Mouse (Mus musculus) kidney, postnatal 25 days (tissue): ENCODE results near the gene Mx1.

Experiments
- DNase-seq, 2 experiments: peaks; one replicate each; pipeline ENCODE4 v3.0.0; 2021; ENCODE audit warnings: mixed read lengths in 2 of 2

Mx1 gene

DNA sequence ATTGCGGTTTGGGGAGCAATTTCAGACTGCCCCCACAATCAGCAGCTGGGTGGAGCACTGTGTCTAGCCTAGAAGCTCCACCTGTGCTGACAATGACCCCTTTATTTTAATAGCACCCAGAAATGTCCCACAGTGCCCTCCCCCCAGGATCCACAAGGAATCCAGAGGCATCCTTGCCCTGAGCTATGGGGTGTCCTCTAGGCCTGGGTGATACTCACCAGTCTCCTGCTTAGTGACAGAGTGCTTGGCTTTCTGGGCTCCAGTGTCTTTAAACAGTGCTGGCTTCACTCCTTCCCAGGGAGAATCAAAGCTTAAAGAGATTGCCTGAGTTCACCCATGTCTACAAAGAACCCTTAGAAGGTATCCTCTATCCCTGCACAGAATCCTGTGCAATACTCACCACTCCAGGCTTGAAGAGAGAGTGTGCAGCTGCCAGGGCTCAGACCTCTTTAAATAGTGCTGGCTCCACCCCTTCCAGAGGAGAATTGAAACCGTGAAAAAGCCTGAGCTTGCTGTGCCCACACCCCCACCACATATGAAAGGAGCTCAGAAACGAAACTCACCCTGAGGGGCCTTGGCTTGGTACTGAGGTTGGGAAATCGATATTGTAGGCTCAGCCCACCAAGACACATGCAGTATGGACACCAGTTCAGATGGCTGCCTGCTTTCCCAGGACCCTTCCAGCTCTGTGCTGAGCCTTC is at the start of gene Mx1:
Mx1 (minus strand) TSS at position 427 of the 701 bp plus-strand sequence.
- no peak for DNase-seq

DNA sequence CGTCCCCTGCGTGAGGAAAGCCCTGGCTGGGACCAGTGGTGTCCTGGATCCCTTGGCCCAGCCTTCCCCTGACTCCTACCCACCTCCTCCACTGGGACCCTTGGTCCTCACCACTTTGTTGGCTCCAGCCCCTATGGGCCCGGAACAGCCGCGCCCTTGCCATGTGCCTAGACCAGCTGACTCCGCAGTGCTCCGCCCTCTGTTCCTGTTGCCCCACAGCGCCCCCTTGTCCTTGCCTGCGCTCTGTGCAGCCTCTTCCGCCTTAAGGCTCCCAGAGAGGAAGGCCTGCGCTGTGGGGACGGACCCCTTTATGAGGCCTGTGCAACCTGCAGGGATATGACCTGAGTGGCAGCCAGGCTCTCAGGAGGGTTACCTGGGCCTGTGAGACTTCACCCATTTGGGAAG is 49.6 kb upstream of the Mx1 start:
- no peak for DNase-seq

DNA sequence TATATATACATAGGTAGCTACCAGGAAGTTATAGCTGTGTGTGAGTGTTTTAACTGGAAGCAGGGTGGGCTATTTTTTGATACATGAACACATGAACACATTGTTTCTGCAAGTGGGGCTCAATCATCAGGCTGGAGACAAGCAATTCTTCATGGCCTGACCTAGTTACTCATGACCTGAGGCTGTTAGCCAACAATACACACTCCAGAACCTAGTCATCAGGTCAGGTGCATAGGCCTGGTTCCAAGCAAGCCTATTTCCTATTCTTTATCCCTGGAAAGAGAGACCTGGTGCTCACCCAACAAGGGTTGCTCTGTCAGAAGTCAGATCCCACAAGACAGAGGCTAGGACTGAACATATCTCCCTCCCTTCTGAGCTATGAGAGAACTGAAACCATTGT is 48.8 kb upstream of the Mx1 start:
- DNase-seq: no peak

GRCm38 (mm10) chr16:97510849-97511248 is 48.1 kb upstream of the Mx1 start:
- no peak for DNase-seq

DNA sequence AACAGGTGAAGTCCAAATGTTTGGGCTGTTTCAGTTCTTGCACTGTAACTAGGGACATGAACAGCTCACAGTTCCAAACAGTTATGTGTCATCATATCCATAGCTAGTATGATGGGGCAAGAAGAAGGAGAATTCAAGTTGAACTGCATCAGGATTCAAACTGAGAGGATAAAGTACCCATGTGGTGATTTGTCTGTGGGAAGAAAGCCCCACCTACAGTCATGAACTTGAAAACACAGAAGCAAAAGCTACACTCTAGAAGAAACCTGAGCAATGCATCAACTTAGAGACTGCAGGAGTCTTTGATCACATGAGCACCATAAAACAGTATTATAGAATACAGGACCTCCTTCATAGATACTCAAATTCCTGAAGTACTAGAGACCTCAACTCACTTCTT is 45.1 kb upstream of the Mx1 start:
- DNase-seq: no peak

DNA sequence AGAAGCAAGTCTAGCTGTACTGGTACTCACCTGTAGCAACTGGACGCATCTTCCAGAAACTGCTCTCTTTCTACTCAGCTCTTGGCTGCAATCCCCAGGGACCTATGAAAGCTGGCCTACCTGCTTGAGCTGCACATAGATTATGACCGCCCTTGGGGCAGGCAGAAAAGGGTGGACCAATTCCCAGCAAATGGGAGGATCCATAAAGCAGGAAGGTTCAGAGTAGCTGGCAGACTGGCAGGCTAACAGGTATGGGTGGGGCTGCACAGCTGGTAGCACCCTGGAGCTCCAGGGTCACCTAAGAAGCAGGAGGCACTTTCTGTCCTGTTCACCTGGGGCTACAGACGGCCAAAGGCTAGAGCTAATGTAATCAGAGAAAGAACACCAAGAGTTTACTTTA is 42.1 kb upstream of the Mx1 start:
- peak in 1 of 2 experiments; percentile 44 for DNase-seq

- no peak for DNase-seq
Observed at GRCm38 (mm10) chr16:97503849-97504248, 41.1 kb upstream of the Mx1 start.

DNA sequence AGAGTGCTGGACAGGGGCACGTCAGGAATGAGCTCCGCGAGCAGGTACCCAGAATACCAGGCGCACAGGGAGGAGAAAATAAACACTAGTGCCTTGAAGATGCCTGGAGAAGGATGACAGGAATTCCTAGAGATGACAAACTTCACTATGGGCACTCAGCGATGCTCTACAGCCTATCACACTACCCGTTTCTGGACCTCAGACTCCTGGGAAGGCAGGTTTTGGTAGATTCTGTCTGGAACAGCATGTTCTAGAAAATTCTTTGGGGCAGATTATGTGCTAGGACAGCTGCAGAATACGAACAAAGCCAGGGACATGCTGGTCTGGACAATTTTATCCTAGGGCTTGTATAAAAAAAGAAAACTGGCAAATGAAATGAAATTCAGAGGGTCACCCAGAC is 38.2 kb upstream of the Mx1 start:
- no peak for DNase-seq

DNA sequence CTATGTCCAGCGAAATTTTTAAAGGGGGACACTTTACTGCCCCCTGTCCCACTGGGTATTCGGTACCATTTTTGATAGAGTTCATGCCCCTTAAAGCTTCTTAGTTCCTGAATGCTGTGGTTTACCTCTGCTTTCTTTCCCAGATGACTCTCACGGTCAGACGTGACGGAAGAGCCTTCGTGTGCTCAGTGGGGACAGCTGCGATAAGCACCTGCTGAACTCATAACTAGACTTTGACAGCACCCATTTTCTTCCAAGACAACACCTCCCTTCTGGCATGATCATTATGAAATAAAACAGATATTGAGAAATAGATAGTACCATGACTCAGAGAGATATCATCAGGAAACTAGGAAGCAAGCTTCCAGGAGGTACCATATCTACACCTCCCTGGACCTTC is 36.7 kb upstream of the Mx1 start:
- DNase-seq: no peak

DNA sequence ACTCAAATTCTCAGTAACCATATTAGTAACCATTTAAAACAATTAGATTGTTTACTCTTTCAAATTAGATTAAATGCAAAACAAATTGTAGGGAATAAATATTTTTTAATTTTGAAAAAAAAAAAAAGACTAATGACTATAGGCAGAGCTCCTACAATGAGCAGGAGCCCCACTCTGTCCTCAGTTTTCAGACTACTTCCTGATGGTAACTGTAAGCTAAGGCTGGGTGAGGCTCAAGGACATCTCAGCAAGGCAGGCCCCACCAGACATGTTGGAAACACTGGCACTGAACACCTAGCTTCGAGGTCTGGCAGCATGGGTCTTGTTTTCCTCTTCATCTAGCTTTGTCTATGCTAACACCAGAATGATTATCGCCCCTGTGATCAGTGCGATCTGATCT is 35.4 kb upstream of the Mx1 start:
- DNase-seq: no peak

- DNase-seq: no peak
Observed at GRCm38 (mm10) chr16:97497682-97498081, 35.0 kb upstream of the Mx1 start.

- DNase-seq: no peak
Observed at GRCm38 (mm10) chr16:97496026-97496425, 33.3 kb upstream of the Mx1 start.

DNA sequence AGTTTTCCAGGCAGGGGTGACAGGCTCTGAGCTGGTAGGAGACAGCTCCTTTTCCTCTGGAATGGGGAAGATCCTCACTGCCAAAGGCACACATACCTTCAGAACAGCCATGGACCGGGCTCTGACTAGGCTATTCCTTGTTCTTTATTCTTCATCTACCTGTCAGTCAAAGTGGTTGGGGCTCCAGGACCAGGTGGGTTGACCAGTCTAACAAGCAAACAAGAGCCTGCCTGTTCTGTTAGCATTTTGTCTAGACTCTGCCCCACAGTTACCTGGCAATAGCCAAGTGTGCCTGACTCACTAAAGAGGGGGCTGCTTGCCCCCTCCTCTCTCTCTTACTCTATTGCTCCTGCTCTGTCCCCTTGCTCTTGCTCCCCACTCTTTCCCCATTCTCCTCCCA is 29.7 kb upstream of the Mx1 start:
- no peak for DNase-seq

GRCm38 (mm10) chr16:97478655-97479054 is 15.9 kb upstream of the Mx1 start:
- no peak for DNase-seq

DNA sequence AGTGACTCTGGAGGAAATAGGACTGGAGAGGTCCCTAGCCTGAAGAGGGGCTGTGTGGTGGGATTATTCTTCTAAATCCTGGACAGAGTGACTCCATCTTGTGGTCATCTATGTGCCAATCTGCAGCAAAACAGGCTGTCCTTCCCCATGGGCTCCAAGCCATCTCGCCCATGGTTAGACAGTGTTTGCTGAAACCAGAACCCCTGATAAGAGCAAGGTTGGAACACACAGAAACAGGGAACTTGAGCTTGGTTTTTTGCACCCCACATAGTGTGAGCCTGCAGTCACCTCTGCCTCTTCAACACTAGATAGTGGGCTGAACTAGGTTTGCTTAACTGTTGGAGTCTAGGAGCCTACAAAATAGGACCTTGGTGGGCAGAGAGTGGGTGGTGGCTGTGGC is 13.8 kb upstream of the Mx1 start:
- no peak for DNase-seq

DNA sequence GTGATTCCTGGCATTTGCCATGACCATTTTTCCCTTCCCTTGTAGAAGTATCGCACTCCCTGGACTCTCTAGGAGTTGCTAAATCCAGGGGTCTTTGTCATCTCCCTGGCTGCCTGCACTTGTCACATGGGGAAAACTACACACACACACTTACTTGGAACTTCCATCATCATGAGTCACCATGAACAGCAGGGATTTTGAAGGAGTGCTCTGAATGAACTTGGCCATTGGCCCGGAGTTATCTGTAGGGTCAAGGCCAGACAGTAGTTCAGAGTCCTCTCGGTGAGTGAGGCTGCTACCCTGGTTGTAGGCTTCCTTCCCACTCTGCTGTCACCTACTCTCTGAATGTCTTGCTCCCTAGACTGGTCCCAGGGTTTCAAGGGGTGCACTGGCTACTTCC is 12.9 kb upstream of the Mx1 start:
- no peak for DNase-seq

- DNase-seq: no peak
Observed at GRCm38 (mm10) chr16:97474671-97475070, 12.0 kb upstream of the Mx1 start.

DNA sequence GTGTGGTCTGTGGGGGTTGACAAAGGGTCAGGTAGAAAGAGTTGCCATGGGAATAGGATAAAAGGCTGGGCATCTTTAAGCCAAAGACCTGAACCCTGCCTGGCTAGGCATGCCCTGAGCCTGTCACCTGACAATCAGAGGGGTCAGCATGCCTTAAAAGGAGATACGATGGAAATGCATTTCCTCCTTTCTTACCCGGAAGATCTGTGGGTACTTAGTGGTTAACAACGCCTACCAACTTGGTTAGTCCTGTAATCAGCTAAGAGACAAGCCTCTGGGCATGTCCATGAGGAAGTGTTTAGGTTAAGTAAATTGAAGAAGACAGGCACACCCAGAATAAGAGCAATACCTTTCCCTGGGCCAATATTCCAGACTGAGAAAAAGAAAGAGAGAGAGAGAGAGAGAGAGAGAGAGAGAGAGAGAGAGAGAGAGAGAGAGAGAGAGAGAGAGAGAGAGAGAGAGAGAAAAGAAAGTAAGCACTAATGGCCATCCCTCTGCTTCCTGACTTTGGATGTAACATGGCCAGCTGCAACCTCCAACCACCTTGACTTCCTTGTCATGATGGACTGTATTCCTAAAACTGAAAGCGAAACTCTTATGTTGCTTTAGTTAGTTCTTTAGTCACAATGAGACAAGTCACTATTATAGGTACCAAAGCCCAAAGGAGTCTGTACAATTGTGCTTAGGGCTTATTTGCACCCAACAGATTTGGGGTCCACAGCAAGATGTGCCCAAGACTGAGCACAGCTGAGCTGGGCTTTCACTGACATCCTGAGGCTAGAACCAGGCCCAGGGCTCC is 5.5 kb upstream of the Mx1 start:
- no peak for DNase-seq

DNA sequence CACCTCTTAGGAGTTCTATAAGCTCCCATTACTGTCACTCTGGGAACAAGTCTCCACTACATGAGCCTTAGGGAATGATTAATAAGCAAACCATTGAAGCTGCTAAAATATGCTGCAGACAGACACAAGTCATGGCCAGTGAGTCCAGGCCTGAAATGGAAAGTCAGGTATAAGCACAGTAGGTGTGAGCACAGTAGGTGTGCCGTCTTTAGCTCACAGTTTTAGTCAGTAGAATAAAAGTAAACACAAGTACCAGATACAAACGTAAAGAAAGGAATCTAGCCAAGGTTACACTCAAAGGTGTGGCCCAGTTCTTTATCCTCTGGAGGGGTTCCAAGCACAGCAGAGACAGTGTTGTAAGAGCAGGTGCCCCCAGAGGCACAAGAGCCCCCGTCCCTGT is 4.8 kb upstream of the Mx1 start:
- DNase-seq: no peak

GRCm38 (mm10) chr16:97466182-97466957 is 3.7 kb upstream of the Mx1 start:
- no peak for DNase-seq

DNA sequence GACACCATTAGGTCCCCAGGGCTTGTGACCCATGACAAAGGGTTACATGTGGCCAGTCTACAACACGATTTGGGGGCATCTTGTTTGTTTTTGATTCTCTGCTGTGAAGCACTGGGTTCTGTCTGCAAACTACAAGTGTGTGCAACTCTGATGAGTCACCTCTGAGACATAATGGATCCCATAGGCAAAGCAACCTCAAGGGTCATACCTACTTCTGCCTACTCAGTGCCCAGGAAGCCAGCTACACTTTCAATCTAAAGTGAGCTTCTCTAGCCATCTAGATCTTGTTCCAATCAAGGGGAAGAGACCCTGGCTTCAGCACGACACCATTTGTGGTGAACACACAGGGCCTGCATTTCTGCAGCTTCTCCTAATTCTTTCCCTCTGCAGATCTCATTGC is 1.4 kb downstream of the Mx1 start:
- DNase-seq: no peak

DNA sequence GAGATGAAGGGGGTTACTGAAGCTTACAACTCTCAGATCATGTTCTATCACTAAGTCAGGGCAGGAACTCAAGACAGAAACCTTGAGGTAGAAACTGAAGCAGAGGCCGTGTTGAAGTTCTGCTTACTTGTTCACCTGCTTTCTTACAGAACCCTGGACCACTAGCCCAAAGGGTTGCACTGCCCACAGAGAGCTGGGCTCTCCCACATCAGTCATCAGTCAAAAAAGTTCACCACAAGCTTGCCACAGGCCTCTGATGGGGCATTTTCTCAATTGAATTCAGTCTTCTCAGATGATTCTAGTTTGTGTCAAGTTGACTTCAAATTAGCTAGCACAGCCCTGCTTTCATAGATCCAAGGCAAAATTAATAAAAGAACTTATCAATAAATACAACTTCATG is 2.9 kb downstream of the Mx1 start:
- DNase-seq: no peak

DNA sequence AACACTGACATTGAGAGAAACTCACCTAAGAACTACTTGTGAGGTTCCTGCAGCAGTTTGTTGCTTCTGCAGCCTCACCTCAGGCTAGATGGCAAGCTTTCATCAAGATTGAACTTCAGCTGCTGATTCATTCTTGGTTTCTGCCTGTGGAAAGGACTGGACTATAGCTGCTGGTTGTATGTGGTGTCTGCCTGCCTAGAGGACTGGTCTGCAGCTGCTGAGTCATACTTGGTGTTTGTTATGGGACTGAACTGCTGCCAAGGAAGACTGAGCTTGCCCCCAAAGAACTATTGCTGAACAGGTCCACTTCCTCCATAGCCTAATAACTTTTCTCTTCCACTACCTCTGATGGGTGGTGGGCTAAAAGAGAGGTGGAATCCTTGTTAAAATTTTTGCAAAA is 15.3 kb downstream of the Mx1 start:
- DNase-seq: no peak
